Mouse (Mus musculus) heart, adult 2 months (tissue): ENCODE results near the gene Gprin1.

Experiments
- CTCF ChIP-seq: fragments of 200-600 bp; IDR thresholded peaks from 2 replicates; pipeline ENCODE4 v1.8.1; 2022; ENCODE audit warnings: antibody characterized with exemption, mild to moderate bottlenecking, moderate library complexity
- EP300 ChIP-seq: fragments of 200-500 bp; IDR thresholded peaks from 2 replicates; pipeline ENCODE4 v1.6.1; 2011; ENCODE audit warnings: low read depth, low read length, control low read depth; ENCODE audit not compliant: insufficient read depth
- POLR2A ChIP-seq: fragments of 200-500 bp; IDR thresholded peaks from 2 replicates; pipeline ENCODE4 v1.6.1; 2011; ENCODE audit warnings: mild to moderate bottlenecking, low read depth, low read length, control low read depth; ENCODE audit not compliant: insufficient read depth

DNA sequence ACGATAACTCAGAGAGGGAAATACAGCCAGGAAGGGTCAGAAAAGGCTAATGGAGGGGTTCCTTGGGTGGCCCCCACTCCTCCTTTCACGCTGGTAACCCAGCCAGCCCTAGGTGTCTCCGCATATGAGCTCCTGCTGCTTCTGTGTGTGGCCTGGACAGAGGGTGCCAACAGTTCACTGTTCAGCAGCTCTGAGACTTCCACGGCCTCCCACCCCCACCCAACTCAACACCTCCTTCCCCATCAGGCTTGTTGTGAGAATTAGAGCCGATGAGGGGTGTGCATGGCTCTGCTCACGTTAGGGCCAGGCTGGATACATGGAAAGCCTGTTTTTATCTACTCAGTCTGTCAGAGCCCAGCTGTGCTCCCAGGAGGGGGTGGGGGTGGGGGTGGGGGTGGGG is 3.6 kb downstream of the Gprin1 start:
- TF ChIP-seq EP300, result no peak
- no peak for TF ChIP-seq CTCF
- TF ChIP-seq POLR2A, result no peak
